Mouse (Mus musculus) midbrain, embryonic 13.5 days (tissue): Measurements from ENCODE around the gene Gm21969. TPM values are rescaled to one million over a fixed set of nuclear protein-coding genes. Genes with fewer than 3 reads are reported as not detected.

Experiments used
- ATAC-seq: fragments of 200-750 bp; cut with Nextera tagmentation; 2 replicates; pipeline ENCODE4 v1.8.0; 2017; ENCODE audit warnings: mild to moderate bottlenecking, moderate TSS enrichment, moderate library complexity
- H3K27ac ChIP-seq: fragments of 300-500 bp; sonication (generic); 2 replicates; pipeline ENCODE4 v1.5.1; 2015; ENCODE audit warnings: inconsistent platforms, mild to moderate bottlenecking, moderate library complexity
- H3K27me3 ChIP-seq: fragments of 300-500 bp; sonication (generic); 2 replicates; pipeline ENCODE4 v1.6.1; 2015; ENCODE audit warnings: mild to moderate bottlenecking, inconsistent platforms
- H3K36me3 ChIP-seq: fragments of 300-500 bp; sonication (generic); 2 replicates; pipeline ENCODE4 v1.6.1; 2015; ENCODE audit warnings: mild to moderate bottlenecking, inconsistent platforms
- H3K4me1 ChIP-seq: fragments of 300-500 bp; sonication (generic); replicated peaks from 2 replicates; pipeline ENCODE4 v1.6.1; 2015; ENCODE audit warnings: inconsistent platforms
- H3K4me2 ChIP-seq: fragments of 300-500 bp; sonication (generic); replicated peaks from 2 replicates; pipeline ENCODE4 v1.6.1; 2015; ENCODE audit warnings: moderate library complexity, mild to moderate bottlenecking, inconsistent platforms
- H3K4me3 ChIP-seq: fragments of 300-500 bp; sonication (generic); replicated peaks from 2 replicates; pipeline ENCODE4 v1.5.1; 2015; ENCODE audit warnings: mild to moderate bottlenecking, inconsistent platforms
- H3K9ac ChIP-seq: fragments of 300-500 bp; sonication (generic); replicated peaks from 2 replicates; pipeline ENCODE4 v1.6.1; 2015; ENCODE audit warnings: mild to moderate bottlenecking, inconsistent platforms
- H3K9me3 ChIP-seq: fragments of 300-500 bp; sonication (generic); 2 replicates; pipeline ENCODE4 v1.6.1; 2016; ENCODE audit warnings: mild to moderate bottlenecking, inconsistent platforms
- whole genome bisulfite sequencing: fragments of 180-500 bp; shearing (Covaris S2); methylation state at CpG from one replicate; pipeline ENCODE4 v1.1.7; 2015; 5-methylcytosine and 5-hydroxymethylcytosine counted together
- polyA plus RNA-seq: library from polyadenylated mRNA; unstranded; fragments of >200 nt; fragmentation: Nextera tagmentation; extraction: Ambion mirVana; gene quantifications from 2 replicates; pipeline ENCODE4 v1.2.1, GENCODE M21; 2015

Gene Gm21969
- polyA plus RNA-seq, 1 experiment from 2014 or later = not detected

- H3K4me2 ChIP-seq = peak overlapping the region; percentile 77; the same call in 1 of the 2 replicates
Observed at GRCm38 (mm10) chr4:139624706-139625105, 21.7 kb downstream of the Gm21969 start.

DNA sequence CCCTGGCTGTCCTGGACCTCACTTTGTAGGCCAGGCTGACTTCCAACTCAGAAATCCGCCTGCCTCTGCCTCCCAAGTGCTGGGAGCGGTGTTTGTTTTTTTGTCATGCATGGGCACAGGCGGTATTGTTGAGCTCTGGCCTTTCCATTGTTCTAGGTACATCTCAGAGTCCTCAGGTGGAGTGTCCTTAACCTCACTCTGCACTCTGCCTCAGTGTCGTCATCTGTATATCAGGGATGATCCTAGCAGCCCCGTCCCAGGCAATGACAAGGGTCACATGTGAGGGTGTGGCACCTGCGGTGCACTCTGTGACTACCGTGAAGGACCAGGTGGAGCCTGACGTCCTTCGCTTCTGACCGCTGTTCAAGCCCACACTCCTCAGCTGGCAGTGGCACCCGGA lies 24.4 kb downstream of the Gm21969 start:
- H3K27me3 ChIP-seq = no peaks in the 10 kb centered on the region
- WGBS = 97% methylated on average over 11 of the region's 11 CpGs
- peaks cover 2% of the 10 kb centered on the region for H3K36me3 ChIP-seq
- H3K4me2 ChIP-seq = no peak overlapping the region
- ATAC-seq = no peak
- H3K4me1 ChIP-seq = peaks cover 20% of the 10 kb centered on the region
- no peak overlapping the region for H3K27ac ChIP-seq
- H3K9me3 ChIP-seq = no peaks in the 10 kb centered on the region
- H3K4me3 ChIP-seq = no peak overlapping the region
- no peak overlapping the region for H3K9ac ChIP-seq

More at GRCm38 (mm10) chr4:139624706-139625105, 21.7 kb downstream of the Gm21969 start:
- Histone ChIP-seq H3K27ac (no peak overlapping the region), H3K4me3 (no peak overlapping the region; the same call in 1 of the 2 replicates), H3K9me3 (no peaks in the 10 kb centered on the region), H3K9ac (no peak overlapping the region), H3K4me1 (peaks cover 23% of the 10 kb centered on the region), H3K36me3 (peaks cover 2% of the 10 kb centered on the region), H3K27me3 (no peaks in the 10 kb centered on the region)
- no peak for ATAC-seq
- WGBS = 87% methylated on average over 10 of the region's 10 CpGs

DNA sequence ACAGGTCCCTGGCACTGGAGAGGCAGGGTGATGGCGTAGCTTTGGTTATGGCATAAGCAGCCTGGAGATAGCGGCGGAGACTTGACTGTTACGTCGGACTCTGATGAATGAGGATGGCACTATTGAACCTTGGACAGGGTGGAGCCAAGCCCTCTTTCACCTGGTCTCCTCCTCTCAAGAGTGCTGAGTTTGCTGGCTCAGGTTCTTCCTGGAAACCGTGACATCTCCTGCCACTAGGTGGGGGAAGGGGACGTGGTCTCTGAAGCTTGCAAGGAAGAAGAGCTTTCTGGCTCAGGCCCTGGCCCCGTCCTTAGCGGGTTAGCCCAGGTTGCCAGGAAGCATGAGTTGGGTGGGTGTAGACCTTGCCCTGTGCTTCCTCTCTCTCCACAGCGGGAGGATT lies 27.2 kb downstream of the Gm21969 start:
- no peak overlapping the region for H3K4me3 ChIP-seq
- H3K4me2 ChIP-seq = no peak overlapping the region
- H3K27ac ChIP-seq = no peak overlapping the region
- 72% methylated on average over 10 of the region's 10 CpGs for WGBS
- no peak overlapping the region for H3K9ac ChIP-seq
- no peak for ATAC-seq
- peaks cover 3% of the 10 kb centered on the region; the same call in 1 of the 2 replicates for H3K4me1 ChIP-seq
- H3K9me3 ChIP-seq = no peaks in the 10 kb centered on the region
- H3K27me3 ChIP-seq = no peaks in the 10 kb centered on the region
- H3K36me3 ChIP-seq = peaks cover 2% of the 10 kb centered on the region

DNA sequence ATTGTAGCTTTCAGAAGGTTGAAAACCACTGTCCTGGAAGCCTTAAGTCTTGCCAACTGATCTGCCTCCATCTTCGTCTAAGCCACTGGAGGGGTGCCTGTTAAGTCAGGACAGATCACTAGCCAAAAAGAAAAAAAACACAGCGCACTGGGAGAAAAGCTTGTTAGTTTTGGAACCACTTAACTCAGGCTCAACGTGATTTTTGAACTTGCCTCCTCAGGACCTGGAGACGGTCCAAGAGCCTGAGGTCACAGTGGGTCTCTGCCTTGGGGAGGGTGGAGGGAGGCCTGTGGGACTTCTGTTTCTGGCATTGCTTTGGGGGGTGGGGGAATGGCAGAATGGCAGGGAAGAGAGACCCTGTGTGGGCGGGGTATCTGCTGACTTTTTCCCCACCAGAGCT lies 28.2 kb downstream of the Gm21969 start:
- no peak overlapping the region for H3K9ac ChIP-seq
- 70% methylated on average over 5 of the region's 5 CpGs for WGBS
- H3K4me1 ChIP-seq = peaks cover 3% of the 10 kb centered on the region
- peaks cover 2% of the 10 kb centered on the region for H3K36me3 ChIP-seq
- no peaks in the 10 kb centered on the region for H3K9me3 ChIP-seq
- no peak overlapping the region for H3K4me2 ChIP-seq
- H3K4me3 ChIP-seq = no peak overlapping the region
- no peak for ATAC-seq
- H3K27ac ChIP-seq = no peak overlapping the region
- no peaks in the 10 kb centered on the region for H3K27me3 ChIP-seq

- WGBS = 88% methylated on average over 7 of the region's 7 CpGs
- Histone ChIP-seq H3K4me3 (no peak overlapping the region), H3K27ac (no peak overlapping the region), H3K36me3 (peaks cover 2% of the 10 kb centered on the region), H3K27me3 (no peaks in the 10 kb centered on the region), H3K4me2 (no peak overlapping the region), H3K4me1 (peaks cover 3% of the 10 kb centered on the region), H3K9ac (no peak overlapping the region), H3K9me3 (no peaks in the 10 kb centered on the region)
- no peak for ATAC-seq
Observed at GRCm38 (mm10) chr4:139631569-139632253, 28.7 kb downstream of the Gm21969 start.

DNA sequence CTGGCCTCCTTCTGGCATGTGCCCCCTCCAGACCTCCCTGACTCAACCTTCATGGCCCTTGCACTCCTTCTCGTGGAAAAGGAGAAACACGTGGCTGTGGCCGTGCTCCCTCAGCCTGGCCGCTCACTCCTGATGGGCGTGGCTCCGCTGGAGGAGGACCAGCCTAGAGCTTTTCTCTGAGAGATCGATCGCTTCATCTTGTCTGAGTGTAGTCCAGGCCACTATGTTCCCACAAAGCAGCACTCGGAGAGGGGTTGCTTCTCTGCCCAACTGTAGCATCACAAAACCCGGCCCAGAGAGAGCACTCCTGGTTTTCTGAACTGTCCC lies 29.2 kb downstream of the Gm21969 start:
- Histone ChIP-seq H3K9me3 (no peaks in the 10 kb centered on the region), H3K9ac (no peak overlapping the region), H3K4me2 (no peak overlapping the region), H3K36me3 (peaks cover 5% of the 10 kb centered on the region), H3K4me1 (peaks cover 3% of the 10 kb centered on the region), H3K4me3 (no peak overlapping the region), H3K27ac (no peak overlapping the region), H3K27me3 (no peaks in the 10 kb centered on the region)
- WGBS = 86% methylated on average over 10 of the region's 10 CpGs
- no peak for ATAC-seq

DNA sequence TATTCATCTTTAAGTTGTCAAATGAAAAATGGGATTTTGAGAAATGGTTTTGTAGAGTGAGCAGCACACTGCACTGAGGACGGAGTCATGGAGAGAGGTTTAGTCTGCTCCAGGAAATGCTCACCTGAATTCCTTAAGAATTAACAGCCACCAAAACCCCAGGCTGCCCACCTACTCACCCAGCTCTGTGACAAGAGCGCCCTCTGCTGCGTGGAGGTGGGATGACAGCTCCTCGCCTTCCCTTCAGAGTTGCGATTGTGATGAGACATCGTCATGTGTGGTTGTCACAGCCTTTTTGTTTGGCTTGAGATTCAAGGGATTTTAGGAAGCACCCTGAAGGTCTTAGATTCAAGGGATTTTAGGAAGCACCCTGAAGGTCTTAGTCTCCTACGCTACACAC lies 33.4 kb downstream of the Gm21969 start:
- no peak overlapping the region for H3K9ac ChIP-seq
- H3K9me3 ChIP-seq = no peaks in the 10 kb centered on the region
- 31% methylated on average over 7 of the region's 7 CpGs for WGBS
- ATAC-seq = no peak
- H3K4me3 ChIP-seq = no peak overlapping the region
- peak overlapping the region; percentile 19; the same call in 1 of the 2 replicates for H3K27ac ChIP-seq
- H3K4me2 ChIP-seq = no peak overlapping the region
- peaks cover 6% of the 10 kb centered on the region for H3K27me3 ChIP-seq
- peaks cover 11% of the 10 kb centered on the region; the same call in 1 of the 2 replicates for H3K36me3 ChIP-seq
- peaks cover 23% of the 10 kb centered on the region for H3K4me1 ChIP-seq

DNA sequence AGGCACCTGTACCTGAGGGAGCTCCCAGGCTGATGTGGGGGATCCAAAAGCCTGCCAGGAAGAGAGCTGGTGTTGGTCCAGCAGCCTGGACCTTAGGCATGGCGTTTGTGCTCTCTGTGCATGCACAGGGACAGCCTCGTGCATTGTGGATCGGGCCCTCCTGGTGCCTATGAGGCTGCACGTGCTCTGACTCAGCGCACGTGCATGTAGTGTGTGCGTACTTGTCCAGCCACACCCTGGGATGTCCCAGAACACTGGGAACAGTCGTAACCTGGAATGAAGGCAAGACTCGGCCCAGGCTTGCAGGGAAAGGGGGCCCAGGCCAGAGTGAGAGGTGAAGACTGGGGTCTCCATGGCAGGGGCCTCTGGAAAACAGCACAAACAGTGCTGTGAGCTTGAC lies 34.9 kb downstream of the Gm21969 start:
- Histone ChIP-seq H3K4me3 (no peak overlapping the region), H3K4me1 (peaks cover 34% of the 10 kb centered on the region), H3K4me2 (no peak overlapping the region), H3K27me3 (peaks cover 17% of the 10 kb centered on the region), H3K9ac (0 out of 2 replicates have a peak overlapping the region, but pooled peaks have one; percentile 1), H3K9me3 (no peaks in the 10 kb centered on the region), H3K27ac (no peak overlapping the region), H3K36me3 (peaks cover 11% of the 10 kb centered on the region; the same call in 1 of the 2 replicates)
- ATAC-seq = no peak
- WGBS = 86% methylated on average over 9 of the region's 9 CpGs

- no peak overlapping the region for H3K4me2 ChIP-seq
- ATAC-seq = no peak
- 94% methylated on average over 16 of the region's 16 CpGs for WGBS
- no peak overlapping the region for H3K27ac ChIP-seq
- H3K27me3 ChIP-seq = peaks cover 22% of the 10 kb centered on the region
- no peaks in the 10 kb centered on the region for H3K9me3 ChIP-seq
- H3K9ac ChIP-seq = 0 out of 2 replicates have a peak overlapping the region, but pooled peaks have one; percentile 1
- peaks cover 36% of the 10 kb centered on the region for H3K4me1 ChIP-seq
- no peak overlapping the region for H3K4me3 ChIP-seq
- H3K36me3 ChIP-seq = peaks cover 11% of the 10 kb centered on the region; the same call in 1 of the 2 replicates
Observed at GRCm38 (mm10) chr4:139638356-139638755, 35.4 kb downstream of the Gm21969 start.

DNA sequence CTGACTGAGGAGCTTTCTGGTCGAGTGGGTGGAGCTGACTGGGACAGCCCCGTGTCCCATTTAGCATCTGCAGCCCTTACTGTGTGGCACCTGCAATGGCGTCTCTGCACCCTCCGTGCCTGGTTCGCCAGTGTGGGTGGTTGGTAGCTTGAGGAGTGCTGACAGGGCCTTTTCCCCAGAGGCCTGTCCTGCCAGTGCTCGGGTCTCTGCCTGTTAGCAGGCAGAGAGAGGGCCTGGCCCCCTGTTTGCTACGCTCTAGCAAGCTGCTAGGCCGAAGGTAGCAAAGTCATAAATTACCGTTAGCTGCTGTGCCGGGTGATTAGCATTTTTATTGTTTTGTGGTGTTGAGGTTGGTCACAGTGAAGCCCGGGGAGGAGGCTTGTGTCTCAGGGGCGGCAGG lies 36.8 kb downstream of the Gm21969 start:
- no peaks in the 10 kb centered on the region for H3K9me3 ChIP-seq
- peak overlapping the region; percentile 39 for H3K9ac ChIP-seq
- H3K4me3 ChIP-seq = no peak overlapping the region
- ATAC-seq = no peak
- peak overlapping the region; percentile 47 for H3K27ac ChIP-seq
- peaks cover 26% of the 10 kb centered on the region for H3K27me3 ChIP-seq
- no peak overlapping the region for H3K4me2 ChIP-seq
- WGBS = 24% methylated on average over 12 of the region's 12 CpGs
- peaks cover 40% of the 10 kb centered on the region for H3K4me1 ChIP-seq
- peaks cover 11% of the 10 kb centered on the region; the same call in 1 of the 2 replicates for H3K36me3 ChIP-seq

GRCm38 (mm10) chr4:139640333-139640732 lies 37.3 kb downstream of the Gm21969 start:
- peaks cover 26% of the 10 kb centered on the region for H3K27me3 ChIP-seq
- peaks cover 17% of the 10 kb centered on the region; the same call in 1 of the 2 replicates for H3K36me3 ChIP-seq
- ATAC-seq = no peak
- no peak overlapping the region for H3K9ac ChIP-seq
- H3K4me3 ChIP-seq = no peak overlapping the region
- no peaks in the 10 kb centered on the region for H3K9me3 ChIP-seq
- peaks cover 40% of the 10 kb centered on the region for H3K4me1 ChIP-seq
- 75% methylated on average over 12 of the region's 12 CpGs for WGBS
- H3K4me2 ChIP-seq = no peak overlapping the region
- peak overlapping the region; percentile 47; the same call in 1 of the 2 replicates for H3K27ac ChIP-seq

DNA sequence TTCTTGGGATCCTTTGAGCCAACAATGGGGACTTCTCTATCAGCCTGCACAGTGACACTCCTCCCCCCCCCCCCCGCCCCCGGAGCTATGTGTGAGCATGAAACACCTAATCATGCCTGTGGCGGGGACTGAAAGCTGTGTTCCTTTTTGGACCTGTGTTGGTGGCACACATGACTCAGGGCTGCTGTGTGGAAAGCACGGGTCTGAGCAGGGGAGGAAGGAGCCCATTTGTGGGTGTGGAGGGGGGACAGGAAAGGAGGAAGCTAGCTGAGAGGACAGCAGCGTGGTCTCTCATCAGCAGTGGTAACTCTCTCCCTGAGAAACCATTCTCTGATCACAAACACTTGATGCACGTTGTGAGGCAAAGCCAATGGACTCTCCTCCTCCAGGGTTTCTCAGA lies 37.8 kb downstream of the Gm21969 start:
- Histone ChIP-seq H3K36me3 (peaks cover 21% of the 10 kb centered on the region; the same call in 1 of the 2 replicates), H3K4me1 (peaks cover 40% of the 10 kb centered on the region), H3K9ac (no peak overlapping the region), H3K4me2 (no peak overlapping the region), H3K27me3 (peaks cover 26% of the 10 kb centered on the region), H3K4me3 (no peak overlapping the region), H3K9me3 (no peaks in the 10 kb centered on the region), H3K27ac (no peak overlapping the region)
- WGBS = 51% methylated on average over 6 of the region's 6 CpGs
- ATAC-seq = no peak
